Mouse (Mus musculus) kidney, adult 2 months (tissue): ENCODE data around the gene Jade2.

Source experiments
- CTCF ChIP-seq: fragments of 200-500 bp; conservative IDR thresholded peaks from 2 replicates; pipeline ENCODE4 v1.5.1; 2011; ENCODE audit warnings: low read depth, mild to moderate bottlenecking, control low read depth, low read length, moderate library complexity, mixed read lengths; ENCODE audit not compliant: insufficient read depth, insufficient read length
- POLR2A ChIP-seq: fragments of 200-500 bp; IDR thresholded peaks from one replicate; pipeline ENCODE4 v1.6.1; 2011; ENCODE audit warnings: low read depth, low read length, control low read depth

DNA sequence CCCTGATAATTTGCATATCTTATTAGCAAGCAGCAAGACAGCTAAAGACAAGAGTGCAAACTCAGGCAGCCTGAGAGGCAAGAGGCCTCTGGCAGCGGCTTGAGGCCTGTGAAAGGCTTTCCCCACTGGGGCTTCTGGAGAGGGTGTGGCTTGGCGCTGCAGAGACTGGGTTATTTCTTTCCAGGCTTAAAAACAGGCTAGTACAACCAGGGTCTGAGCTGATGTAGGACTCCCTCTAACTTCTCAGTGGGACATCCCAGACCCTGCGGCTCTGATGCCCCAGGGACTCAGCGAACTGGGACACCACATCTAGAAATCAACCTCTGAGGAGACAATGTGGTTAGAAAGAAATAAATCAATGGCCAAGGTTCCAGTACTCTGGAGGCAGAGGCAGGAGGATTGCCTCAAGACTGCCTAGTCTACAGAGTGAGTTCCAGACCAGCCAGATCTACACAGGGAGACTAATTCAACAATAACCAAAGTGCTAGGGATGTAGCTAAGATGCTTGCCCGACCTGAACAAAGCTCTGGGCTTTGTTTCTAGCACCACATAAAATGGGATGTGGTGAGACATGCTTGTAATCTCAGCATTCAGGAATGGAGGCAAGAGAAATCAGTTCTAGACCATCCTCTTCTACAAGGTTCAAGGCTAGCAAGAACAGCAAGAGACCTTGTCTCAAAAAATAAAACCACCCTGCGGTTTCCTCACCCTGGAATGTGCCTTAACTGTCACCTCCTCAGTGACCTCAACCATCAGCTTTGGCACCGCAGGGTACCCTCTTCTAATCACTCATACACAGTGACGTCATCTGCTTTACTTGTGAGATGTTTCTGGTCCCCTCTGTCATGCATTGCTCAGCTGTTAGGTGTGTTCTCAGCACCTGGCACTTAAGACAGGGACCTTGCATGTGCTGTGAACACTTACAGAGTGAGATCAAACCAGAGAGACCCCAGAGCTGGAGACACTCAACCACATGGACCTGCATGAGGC, 20.0 kb downstream of the Jade2 start:
- no peak for TF ChIP-seq POLR2A
- no peak for TF ChIP-seq CTCF
